Mouse (Mus musculus) lung, adult 2 months (tissue): ENCODE data around the gene Kri1. TPM values are rescaled to one million over a fixed set of nuclear protein-coding genes. Genes with fewer than 3 reads are reported as not detected.
"Not testable (repeated sequence)": the region's sequence is repeated elsewhere in the genome, so short reads cannot be mapped to it uniquely, and the experiment has no call there.

Experiments used
- DNase-seq: peaks from one replicate; pipeline ENCODE4 v3.0.0; 2022
- H3K4me1 ChIP-seq: fragments of 200-500 bp; 2 replicates; pipeline ENCODE4 v1.6.1; 2011; ENCODE audit warnings: low read length; ENCODE audit not compliant: control insufficient read depth, insufficient read depth
- H3K4me3 ChIP-seq: fragments of 200-500 bp; replicated peaks from 2 replicates; pipeline ENCODE3; 2011; ENCODE audit warnings: low read depth, mild to moderate bottlenecking, control low read depth, low read length; ENCODE audit errors: extremely low read depth
- CTCF ChIP-seq: fragments of 200-500 bp; IDR thresholded peaks from 2 replicates; pipeline ENCODE4 v1.5.1; 2011; ENCODE audit warnings: mild to moderate bottlenecking, low read length, control low read depth; ENCODE audit not compliant: insufficient read depth
- POLR2A ChIP-seq: fragments of 200-500 bp; IDR thresholded peaks from 2 replicates; pipeline ENCODE4 v1.6.1; 2011; ENCODE audit warnings: low read depth, mild to moderate bottlenecking, control low read depth, low read length, borderline replicate concordance; ENCODE audit errors: extremely low read depth
- WGBS: fragments of 180-500 bp; shearing (Covaris S2); methylation state at CpG from one replicate; pipeline ENCODE4 v1.1.7; 2018; 5-methylcytosine and 5-hydroxymethylcytosine counted together
- polyA plus RNA-seq: library from polyadenylated mRNA; depleted of rRNA; stranded (reverse); fragments of >200 nt; gene quantifications from 2 replicates; pipeline ENCODE4 v1.2.3, GENCODE M21; 2012

Gene Kri1
- polyA plus RNA-seq, 1 experiment: 21.5 TPM

GRCm38 (mm10) chr9:21265000-21265561 lies 22.7 kb downstream of the Kri1 start, which contains the start of gene Atg4d:
Atg4d (plus strand) TSS chr9:21265293.
- DNase-seq: peak; percentile 95
- H3K4me3 ChIP-seq: peak within 1 kb of the TSS; percentile 84
- under 1% methylated on average over 49 of the region's 49 CpGs for WGBS
- TF ChIP-seq POLR2A: peak; percentile 95
- no peak for TF ChIP-seq CTCF
- no peaks in the 10 kb centered on the region; the same call in 1 of the 2 replicates for H3K4me1 ChIP-seq

GRCm38 (mm10) chr9:21264272-21264999 lies 23.3 kb downstream of the Kri1 start:
- DNase-seq: no peak
- Histone ChIP-seq H3K4me3 (peak overlapping the region; percentile 64), H3K4me1 (no peaks in the 10 kb centered on the region; the same call in 1 of the 2 replicates)
- no peak for TF ChIP-seq CTCF
- no peak for TF ChIP-seq POLR2A
- WGBS: 25% methylated on average over 17 of the region's 17 CpGs

GRCm38 (mm10) chr9:21261831-21262230 lies 25.9 kb downstream of the Kri1 start:
- DNase-seq: no peak
- TF ChIP-seq CTCF (no peak), POLR2A (no peak)
- Histone ChIP-seq H3K4me3 (no peak overlapping the region), H3K4me1 (no peaks in the 10 kb centered on the region; the same call in 1 of the 2 replicates)
- 40% methylated on average over 2 of the region's 2 CpGs for WGBS

- DNase-seq: no peak
- no peak overlapping the region for H3K4me3 ChIP-seq
- TF ChIP-seq POLR2A: no peak
- no peak for TF ChIP-seq CTCF
- H3K4me1 ChIP-seq: no peaks in the 10 kb centered on the region
- 68% methylated on average over 6 of the region's 6 CpGs for WGBS
These were observed 27.2 kb downstream of the Kri1 start for GRCm38 (mm10) chr9:21260491-21261040.

- not testable (repeated sequence) for DNase-seq, H3K4me1 ChIP-seq, H3K4me3 ChIP-seq
- 75% methylated on average over 4 of the region's 4 CpGs for WGBS
These were observed 31.4 kb downstream of the Kri1 start for GRCm38 (mm10) chr9:21256349-21256748.

GRCm38 (mm10) chr9:21254690-21255089 lies 33.1 kb downstream of the Kri1 start:
- DNase-seq: no peak
- TF ChIP-seq POLR2A (no peak), CTCF (no peak)
- Histone ChIP-seq H3K4me3 (no peak overlapping the region), H3K4me1 (no peaks in the 10 kb centered on the region)

GRCm38 (mm10) chr9:21251116-21251735 lies 36.5 kb downstream of the Kri1 start:
- Histone ChIP-seq H3K4me3 (no peak overlapping the region), H3K4me1 (no peaks in the 10 kb centered on the region)
- TF ChIP-seq POLR2A (no peak), CTCF (no peak)
- DNase-seq: no peak
- 59% methylated on average over 13 of the region's 13 CpGs for WGBS

- DNase-seq: no peak
- WGBS: 60% methylated on average over 2 of the region's 2 CpGs
- no peaks in the 10 kb centered on the region for H3K4me1 ChIP-seq
These were observed 37.3 kb downstream of the Kri1 start for GRCm38 (mm10) chr9:21250509-21250908.

GRCm38 (mm10) chr9:21249629-21250508 lies 37.9 kb downstream of the Kri1 start:
- no peak for DNase-seq
- TF ChIP-seq POLR2A (no peak), CTCF (no peak)
- WGBS: 31% methylated on average over 17 of the region's 17 CpGs
- no peak overlapping the region for H3K4me3 ChIP-seq
- H3K4me1 ChIP-seq: no peaks in the 10 kb centered on the region

More at GRCm38 (mm10) chr9:21250509-21250908, 37.3 kb downstream of the Kri1 start:
- no peak overlapping the region for H3K4me3 ChIP-seq
- no peak for TF ChIP-seq CTCF
- no peak for TF ChIP-seq POLR2A
